Mouse (Mus musculus) layer of hippocampus, adult 9-10 months (tissue): Measurements from ENCODE around the gene Nudt16l1.
A peak's percentile ranks its signal among the peaks of the same experiment; 100 is the strongest.

ENCODE experiments used
- DNase-seq: peaks from one replicate; pipeline ENCODE4 v3.0.0; 2022; ENCODE audit warnings: low spot score

The Nudt16l1 gene

DNA sequence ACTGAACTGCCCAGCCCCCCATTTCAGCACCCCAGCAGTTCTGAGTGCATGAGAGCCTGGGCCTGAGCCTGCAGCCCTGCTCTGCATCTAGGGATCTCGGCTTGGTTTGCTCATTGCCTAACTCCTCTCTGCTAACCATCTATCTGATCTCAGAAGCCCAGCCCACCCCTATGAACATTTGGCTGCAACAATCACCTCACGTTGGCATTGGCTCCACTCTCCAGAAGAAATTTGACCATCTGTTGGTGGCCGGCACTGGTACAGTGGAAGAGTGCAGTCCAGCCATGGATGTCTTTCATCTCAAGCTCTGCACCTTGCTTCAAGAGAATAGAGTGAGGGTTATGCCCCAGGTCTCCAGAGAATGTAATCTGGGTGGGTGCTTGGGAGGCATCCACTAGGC, 18.9 kb downstream of the Nudt16l1 start:
- no peak for DNase-seq

DNA sequence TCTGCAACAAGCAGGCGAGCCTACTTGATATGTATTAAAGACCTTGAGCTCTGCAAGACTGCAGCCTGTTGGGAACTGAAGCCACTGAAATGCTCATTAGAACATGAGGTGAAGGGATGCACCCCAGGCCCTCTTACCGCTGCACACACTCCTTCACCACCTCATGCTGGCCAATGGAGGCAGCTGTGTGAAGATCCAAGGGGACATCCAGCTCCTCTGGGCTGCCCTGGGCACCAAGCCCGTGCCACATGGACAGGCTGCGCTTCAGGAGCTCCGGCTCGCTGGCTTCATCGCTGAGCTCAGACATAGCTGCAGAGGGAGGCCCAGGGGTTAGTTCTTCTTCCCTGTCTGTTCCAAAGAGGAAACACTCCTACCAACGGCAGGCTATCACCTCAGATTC, 21.7 kb downstream of the Nudt16l1 start:
- no peak for DNase-seq

DNA sequence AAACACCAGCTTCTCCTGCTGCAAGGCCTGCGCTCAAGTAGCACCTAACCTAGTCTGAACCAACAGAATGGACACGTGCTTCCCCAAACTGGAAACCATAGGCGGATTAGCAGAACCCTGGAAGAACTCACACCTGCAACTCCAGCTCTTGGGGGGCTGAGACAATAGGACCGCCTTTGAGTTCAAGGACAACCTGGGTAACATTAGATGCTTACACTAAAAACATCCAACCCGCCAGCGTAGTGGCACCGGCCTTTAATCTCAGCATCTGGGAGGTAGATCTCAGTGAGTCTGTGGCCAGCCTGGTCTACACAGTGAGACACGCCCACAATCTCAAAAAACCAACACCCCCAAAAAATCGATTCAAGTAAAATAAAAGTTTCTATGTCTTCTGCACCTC, 24.8 kb downstream of the Nudt16l1 start:
- no peak for DNase-seq

DNA sequence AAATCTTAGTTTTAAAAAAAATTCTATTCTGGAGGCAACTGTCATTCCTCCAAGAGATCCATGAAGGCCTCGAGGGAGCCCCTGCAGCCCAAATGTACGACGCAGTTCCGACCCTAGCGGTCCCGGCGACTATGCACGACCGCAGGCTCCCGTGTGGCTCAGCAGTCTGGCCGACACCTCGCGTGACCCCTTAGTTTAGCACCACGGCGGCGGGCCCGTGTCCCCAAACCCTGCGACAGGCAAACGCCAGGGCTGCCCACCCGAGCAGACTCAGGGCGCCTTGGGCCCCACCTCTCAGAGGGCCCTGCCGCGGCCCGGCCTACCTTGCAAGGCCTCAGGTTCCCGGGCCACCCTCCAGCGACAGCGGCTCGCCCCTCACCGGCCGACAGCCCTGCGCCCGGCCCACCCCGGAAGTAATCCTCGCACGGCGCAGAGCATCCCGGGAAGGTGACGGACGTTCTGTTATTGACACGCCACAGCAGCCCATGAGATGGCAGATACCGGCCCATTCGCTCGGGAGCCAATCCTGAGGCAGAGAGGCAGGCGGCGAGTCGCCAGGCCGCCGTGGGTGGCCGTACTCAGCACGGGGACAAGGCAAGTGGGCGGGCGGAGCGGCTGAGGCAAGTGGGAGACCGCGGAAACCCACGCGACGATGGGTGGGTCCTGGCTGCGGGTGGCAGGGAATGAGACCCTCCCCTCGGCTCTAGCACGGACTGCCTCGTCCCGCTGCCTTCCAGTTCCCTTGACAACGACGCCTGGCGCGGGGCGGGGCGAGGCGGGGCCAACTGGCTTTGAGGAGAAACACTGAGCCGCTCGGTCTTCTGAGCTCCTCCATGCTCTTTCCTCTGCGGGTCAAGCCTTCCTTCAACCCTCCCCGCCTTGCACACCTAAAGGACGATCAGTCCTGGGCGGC, 25.5 kb downstream of the Nudt16l1 start, which contains the start of gene Anks3:
Gene Anks3 (minus strand): TSS at position 409 of the 913 bp plus-strand sequence.
- peak; percentile 97 for DNase-seq

DNA sequence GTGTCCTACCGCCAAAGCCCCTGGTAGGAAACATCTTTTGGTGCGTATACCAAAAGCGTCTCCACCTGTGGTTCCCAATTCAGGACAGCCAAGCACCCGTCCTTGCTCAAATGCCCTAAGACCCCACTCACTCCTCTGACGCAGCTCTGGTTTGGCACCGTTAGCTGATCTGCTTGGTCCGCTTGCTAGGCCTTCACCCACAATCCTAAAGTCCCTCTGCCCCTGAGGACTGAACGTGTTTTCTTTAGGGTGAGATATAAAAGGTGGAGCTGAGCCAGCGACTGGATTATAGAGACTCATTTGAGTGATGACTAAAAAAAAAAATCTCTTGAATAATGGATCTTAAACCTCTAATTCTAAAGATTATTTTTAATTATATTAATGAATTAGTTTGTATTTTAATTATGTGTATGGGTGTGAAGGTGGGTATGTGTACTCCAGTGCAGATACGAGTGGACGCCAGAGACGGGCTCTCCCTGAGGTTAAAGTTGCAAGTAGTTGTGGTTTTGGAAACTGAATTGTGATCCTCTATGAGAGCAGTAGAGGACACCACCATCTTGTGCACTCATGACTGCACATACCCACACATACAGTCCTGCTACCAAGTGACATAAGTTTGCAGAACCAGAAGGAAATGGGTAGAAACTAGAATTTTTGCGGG, 26.3 kb downstream of the Nudt16l1 start:
- DNase-seq: no peak

DNA sequence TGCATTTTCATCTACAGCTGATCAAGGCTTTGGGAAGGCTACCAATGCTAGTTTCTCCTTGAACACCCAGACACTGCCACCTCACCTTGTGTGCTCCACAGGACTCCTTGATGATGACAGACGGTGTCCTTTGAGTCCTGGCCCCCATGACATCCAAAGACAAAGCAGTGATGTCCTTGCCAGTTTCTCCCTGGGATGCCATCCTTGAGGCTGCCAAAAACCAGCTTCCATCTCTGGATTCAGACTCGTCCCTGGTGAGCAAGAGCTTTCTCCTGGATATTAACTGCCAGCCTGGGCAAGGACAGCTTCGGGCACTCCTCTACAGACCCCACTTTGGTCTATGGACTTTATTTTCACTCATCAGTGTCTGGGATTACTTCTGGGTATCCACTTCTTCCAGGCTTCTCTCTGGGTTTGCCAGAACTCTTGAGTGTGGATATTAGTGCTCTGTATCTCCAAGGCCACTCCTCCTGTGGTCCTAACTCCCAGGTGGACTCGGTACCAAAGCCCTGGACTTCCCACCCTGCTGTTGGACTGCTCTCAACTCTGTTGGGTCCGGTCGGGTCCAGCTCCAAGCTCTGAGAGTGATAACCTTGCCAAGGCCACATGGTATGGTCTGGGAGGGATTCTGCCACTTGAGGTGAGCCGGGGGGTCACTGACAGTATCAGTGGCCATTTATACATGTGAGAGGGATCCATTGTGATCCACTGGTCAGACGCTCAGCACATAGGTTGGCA, 27.0 kb downstream of the Nudt16l1 start:
- no peak for DNase-seq

DNA sequence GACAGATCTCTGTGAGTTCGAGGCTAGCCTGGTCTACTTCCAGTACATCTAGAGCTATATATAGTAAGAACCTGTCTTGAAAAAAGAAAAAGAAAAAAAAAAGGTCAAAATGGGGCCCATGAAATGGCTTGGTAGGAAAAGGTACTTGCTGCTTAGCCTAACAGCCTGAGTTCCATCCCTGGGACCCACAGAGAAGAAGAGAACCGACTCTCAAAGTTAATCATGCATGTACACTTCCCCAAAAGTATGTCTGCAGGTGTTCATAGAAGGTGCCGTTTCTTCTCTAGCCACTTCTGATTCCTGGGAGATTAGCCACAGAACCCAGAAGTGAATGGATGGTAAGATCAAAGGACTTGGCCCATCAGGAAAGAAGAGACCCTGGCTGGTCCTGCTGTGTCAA, 29.9 kb downstream of the Nudt16l1 start:
- DNase-seq: no peak

DNA sequence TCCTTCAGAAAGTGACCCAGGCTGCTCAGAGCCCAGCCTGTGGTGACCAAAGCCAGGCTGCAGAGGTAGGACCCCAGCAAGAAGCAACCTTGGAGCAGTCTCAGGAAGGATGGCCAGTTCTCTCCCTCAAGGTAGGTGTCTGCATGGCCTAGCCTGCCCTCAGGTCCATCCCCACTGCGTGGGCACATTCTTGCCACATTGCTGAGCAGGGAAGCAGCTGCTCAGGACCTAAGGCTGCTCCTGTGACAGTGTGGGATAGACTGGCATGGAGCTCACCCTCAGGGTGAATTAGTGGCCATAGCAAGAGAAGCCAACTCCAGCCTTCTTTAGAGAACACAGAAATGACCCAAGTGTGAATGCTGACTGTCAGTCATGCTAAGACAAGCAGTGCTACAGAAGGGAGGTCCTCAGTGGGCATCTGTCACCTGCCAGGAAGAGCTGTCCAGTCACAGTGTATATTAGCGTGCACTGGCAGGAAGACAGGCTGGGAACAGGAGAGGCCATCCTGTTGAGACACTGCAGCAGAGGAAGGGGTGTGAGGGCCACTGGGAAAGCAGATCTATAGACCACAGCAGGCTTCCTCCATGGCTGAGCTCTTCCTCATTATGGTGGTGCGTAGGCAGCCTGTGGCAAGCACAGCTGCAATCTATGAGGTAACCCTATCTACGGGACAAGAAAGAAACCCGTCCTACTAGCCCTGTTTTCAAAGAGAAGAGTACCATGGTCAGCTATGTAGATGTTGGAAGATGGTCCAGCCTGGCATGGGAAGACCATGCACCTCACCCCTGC, 30.7 kb downstream of the Nudt16l1 start:
- DNase-seq: no peak

DNA sequence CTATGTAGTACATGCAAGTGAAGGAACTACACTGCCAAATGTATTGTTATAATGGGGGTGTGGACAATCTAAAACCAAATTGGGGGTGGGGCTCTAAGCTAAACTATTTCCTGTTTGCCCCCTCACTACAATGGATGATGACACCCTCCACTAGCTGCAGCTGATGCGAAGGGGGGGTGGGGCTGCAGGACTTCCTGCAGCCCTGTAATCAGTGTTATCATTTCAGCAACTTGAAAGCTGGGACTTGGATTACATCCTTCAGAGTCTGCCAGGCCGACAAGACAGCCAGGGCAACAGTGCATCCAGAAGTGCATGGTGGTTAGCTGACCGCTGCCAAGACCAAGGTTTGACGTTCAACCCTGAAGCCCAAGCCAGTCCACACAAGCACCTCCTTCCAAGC, 33.1 kb downstream of the Nudt16l1 start:
- no peak for DNase-seq

DNA sequence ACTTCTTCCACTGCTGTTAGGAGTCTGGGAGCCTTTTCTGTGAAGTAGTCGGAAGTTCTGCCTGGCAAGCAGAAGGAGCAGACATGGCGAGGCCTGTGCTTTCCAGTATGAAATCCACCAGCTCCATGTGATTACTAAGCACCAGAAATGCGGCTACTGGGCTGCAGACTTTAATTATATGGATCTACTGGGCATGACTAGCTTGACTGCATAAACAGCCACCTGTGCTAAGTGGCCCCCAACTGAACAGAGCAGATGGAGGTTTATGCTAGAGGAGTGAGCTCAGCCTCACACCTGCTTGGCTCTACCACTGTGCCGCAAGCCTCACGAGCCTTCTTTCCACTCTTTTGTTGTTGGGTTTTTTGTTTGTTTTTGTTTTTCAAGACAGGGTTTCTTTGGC, 36.0 kb downstream of the Nudt16l1 start:
- no peak for DNase-seq

DNA sequence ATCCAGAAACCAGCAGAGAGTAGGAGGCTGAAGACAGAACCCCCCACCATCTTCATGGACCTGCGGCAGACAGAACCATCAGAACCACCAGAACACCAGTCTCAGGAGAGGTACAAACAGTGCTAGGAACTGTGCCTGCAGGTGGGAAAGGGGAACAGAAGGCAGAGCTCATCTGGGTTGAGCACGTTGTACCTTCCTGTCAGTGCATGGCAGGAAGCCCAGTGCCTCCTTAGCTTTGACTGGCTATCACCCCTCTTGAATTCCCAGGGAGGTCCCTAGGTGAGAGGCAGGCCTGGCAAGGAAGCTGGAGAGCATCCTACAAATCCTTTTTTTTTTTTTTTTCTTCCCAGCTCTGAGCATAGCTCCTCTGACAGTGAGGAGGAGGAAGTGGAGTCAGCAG, 37.6 kb downstream of the Nudt16l1 start:
- DNase-seq: no peak

DNA sequence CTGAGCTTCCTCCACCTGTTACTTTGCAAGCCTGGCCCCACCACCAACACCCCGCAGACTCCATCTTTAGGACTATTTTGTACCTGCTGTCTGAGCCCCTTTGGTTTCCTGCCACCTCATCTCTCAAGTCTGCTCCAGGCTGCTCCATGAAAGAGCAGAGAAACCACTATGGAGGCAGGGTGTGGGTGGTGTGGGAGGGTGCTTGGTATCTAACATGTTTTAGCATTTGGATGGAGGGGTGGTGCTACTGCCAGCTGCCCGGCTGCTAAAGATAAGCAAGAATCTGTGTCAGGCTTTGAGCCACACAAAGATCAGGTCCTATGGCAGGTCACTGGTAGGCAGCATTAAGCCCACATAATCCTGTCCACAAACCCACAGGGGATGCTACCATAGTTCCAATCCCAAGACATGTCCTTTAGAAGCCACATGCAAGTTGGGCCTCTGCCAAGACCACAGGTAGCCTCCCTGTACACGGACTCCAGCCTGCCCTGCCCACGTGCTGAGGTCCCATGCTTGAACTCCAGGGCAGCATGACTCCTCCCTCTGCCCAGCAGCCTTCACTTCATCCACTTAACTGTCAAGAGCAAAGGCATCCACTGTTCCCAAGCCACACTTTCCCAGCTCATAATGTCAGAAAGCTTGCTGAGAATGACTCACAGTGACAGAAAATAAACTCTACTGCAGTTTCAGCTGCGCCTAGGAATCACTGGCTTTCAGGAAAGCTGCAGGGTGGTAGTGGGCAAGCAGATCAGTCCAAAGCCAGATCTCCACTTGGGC, 39.9 kb downstream of the Nudt16l1 start:
- DNase-seq: no peak

DNA sequence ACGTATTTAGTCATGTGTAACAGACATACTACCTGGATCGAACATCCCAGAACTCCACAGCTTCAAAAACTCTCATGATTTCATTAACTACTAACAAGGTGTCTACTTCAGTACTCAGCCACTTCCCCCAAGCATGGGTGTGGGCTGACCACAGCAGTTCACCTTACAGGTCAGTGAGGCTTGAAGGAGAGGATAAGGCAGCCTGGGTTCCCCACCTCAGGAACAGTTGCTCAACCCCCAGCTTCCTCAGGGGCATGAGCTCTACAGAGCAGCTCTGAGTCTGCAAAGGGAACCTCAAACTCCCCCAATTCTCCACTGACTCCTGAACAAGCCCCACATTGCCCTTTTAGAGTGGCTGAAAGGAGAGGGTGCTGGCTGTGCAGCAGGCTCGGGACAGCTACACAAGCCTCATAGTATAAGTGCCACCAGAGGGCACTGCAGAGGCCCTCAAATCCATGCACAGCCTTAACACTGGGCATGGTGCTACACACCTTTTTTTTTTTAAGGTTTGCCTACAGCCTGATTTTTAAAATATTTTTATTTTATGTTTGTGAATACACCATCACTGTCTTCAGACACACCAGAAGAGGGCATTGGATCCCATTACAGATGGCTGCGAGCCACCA, 41.3 kb downstream of the Nudt16l1 start:
- no peak for DNase-seq

DNA sequence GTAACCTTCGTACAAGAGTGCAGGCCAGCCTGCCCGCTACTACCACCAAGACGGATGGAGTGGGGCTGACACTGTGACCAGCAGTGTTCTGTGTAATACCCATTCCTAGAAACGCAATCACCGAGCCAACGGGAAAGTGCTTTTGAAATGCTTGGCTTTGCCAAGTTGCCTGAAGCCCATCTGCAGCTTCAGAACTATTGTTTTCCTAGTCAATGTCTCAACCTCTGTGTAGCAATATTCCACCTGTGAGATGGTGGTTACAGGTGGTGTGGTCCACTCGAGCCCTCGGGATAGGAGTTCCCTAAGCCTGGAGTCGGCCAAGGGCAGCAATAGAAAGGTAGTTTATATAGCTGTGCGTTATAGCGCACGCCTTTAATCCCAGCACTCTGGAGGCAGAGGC, 46.2 kb downstream of the Nudt16l1 start:
- no peak for DNase-seq
